Mouse (Mus musculus) kidney, postnatal 4 days (tissue): ENCODE results near the gene Actn3.
A peak's percentile ranks its signal among the peaks of the same experiment; 100 is the strongest.
"Not testable (repeated sequence)": the region's sequence is repeated elsewhere in the genome, so short reads cannot be mapped to it uniquely, and the experiment has no call there.

Experiments used
- DNase-seq, 2 experiments: peaks; one replicate each; pipeline ENCODE4 v3.0.0; 2021; ENCODE audit warnings: mixed read lengths in 2 of 2

The Actn3 gene

GRCm38 (mm10) chr19:4877785-4878184 is at the start of gene Actn3:
Gene Actn3, minus strand, starts transcription at chr19:4877909.
- peak; percentile 63 to 72 for DNase-seq

DNA sequence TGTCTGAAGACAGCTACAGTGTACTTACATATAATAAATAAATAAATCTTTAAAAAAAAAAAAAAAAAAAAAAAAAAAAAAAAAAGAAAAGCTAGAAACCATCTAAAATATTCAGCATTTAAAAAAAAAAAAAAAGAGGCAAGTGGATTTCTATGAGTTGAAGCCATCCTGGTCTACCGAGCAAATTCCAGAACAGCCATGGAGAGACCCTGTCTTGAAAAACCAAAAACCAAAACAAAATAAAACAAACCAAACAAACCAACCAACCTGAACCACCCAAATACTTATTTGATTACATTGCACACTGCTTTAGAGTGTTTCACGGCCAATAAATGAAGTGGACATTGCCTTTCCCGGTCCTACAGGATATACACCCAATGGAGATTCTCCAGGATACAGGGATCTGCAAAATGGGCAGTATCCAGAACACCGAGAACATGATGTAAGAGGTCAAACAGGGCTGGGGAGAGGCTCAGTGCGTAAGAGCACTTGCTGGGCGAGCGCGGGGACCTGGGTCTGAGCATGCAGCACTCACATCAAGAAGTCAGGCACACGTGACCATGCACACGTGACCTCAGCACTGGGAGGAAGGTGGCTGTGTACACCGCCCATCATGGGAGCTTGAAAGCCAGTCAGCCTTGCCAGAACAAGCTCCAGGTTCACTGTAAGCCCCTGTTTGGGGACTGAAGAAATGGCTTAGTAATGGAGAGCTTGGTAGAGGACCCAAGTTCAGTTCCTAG is 47.6 kb upstream of the Actn3 start:
- no peak for DNase-seq

- no peak for DNase-seq
Measured at GRCm38 (mm10) chr19:4919652-4920051, 41.9 kb upstream of the Actn3 start.

GRCm38 (mm10) chr19:4916827-4917226 is 39.1 kb upstream of the Actn3 start:
- DNase-seq: no peak

DNA sequence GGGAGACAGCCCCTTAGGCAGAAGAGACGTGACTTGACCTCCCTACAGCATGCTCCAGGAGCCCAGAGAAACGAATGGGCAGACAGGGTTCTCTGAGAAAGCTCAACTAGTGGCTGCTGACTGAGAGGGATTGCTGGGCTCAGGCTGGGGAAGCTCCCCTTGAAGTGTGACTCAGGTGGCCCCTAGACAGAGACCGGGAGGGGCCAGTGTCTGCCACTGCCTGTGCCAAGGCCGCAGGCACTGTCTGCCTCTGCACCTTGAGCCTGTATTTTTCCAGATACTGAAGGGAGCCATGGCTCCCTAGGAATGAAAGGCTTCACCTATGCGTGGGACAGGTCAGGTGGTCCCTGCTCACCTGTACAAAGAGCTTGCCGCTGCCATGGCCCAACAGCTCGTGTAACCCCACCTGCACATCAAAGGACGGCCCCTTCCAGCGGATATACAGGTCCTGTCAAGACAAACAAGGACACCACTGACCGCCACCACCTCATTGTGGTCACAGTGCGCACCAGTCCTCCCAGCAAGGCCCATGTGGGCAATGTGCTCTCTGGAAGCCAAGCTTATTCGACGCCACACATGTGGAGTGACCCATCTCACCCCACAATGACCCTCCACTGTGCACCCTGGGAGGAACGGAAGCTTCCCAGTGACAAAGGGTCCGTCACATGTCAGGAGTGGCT is 38.4 kb upstream of the Actn3 start:
- DNase-seq: no peak

- DNase-seq: no peak
Measured at GRCm38 (mm10) chr19:4909376-4909775, 31.7 kb upstream of the Actn3 start.

DNA sequence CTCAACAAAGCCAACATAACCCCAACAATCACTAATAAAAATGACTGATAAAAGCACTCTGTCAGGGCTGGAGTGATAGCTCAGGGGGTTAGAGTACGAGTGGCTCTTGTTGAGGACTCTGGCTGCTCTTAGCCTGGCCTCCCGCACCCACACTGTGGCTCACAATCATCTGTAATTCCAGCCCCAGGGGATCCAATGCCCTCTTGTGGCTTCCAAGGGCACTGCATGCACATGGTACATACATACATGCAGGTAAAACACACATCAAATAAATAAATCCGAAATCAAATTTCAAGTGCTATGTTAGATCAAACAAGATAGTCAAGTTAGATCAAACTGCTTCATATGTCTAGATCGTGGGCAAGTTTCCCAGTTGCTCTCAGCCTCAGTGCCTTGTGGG is 30.4 kb upstream of the Actn3 start:
- DNase-seq: peak; percentile 59 to 63

- DNase-seq: peak; percentile 89 to 90
Measured at GRCm38 (mm10) chr19:4905979-4906794, 28.5 kb upstream of the Actn3 start, which contains the start of gene Bbs1. Gene Bbs1, minus strand, starts transcription at chr19:4906628.

GRCm38 (mm10) chr19:4899888-4900287 is 22.2 kb upstream of the Actn3 start:
- DNase-seq: no peak

- no peak for DNase-seq
Measured at GRCm38 (mm10) chr19:4898972-4899371, 21.3 kb upstream of the Actn3 start.

GRCm38 (mm10) chr19:4896780-4897520 is 19.2 kb upstream of the Actn3 start:
- peak; percentile 16 to 39 for DNase-seq

- DNase-seq: no peak
Measured at GRCm38 (mm10) chr19:4891798-4892197, 14.1 kb upstream of the Actn3 start.

DNA sequence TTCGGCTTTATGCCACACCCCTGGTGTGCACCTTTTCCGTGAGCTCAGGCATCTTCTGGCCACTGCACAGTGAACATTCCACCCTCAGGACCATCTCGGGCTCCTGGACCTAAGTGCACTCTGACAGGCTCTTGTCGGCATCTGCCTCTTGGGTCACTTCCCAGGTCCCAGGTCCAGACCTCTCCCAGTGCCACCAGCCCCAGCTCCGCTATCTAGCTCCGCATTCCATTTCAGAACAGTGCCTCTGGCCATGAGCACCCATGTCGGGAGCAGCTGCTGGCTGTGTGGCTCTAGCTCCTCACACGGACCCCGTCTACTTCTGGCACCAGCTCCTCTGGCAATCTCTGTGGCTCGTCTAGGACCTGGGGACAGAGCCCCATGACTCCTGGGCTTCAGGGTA is 12.1 kb upstream of the Actn3 start:
- DNase-seq: no peak

GRCm38 (mm10) chr19:4883961-4884360 is 6.3 kb upstream of the Actn3 start:
- DNase-seq: no peak

DNA sequence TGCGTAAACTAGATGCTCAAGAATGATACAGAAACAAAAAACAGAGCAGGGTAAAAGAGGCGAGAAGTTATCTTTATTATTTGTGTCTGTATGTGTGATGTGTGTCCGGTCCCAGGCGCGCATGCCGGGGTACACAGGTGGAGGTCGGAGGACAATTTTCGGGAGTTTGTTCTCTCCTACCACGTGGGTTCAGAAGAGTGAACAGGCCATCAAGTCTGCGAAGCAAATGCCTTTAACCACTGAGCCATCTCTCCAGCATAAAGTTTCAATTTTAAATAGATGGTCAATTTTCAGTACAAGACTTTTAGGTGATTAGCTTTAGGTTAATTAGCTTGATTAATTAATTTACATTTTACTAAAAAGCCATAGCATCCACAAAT is 1.6 kb upstream of the Actn3 start:
- DNase-seq: no peak

DNA sequence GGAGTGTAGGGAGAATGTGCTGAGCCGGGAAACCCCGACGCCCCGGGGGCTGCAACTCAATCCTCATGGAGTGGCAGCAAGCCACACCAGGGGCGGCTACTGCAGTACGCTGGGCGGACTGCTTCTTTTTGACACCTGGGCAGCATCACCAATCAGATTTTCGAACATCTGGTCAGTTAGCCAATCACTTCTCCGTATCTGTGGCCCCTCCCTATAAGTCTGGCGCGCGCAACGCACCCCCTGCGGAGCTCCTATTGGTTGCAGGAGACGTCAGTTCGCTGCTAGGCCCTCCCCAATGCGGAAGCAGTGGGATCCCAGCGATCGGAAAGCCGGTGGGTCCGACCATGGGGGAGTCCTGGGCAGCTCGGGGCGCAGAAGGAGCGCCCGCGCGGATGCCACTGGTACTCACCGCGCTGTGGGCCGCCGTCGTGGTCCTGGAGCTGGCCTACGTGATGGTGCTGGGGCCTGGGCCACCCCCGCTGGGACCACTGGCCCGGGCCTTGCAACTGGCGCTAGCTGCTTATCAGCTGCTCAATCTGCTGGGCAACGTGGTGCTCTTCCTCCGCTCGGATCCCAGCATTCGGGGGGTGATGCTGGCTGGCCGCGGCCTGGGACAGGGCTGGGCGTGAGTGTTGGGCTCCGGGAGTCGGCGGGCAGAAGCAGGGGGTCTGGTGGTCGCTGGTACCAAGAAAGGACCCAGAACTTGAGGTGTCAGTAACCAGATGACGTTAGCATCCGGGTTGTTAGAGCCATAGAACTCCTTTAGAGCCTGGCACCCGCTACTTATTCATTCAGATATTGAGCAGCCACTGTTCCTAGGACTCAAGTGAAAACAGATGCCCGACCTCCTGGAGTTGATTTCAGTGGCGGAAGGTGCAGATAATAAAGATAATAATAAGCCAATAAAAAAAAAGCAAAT is 955 bp upstream of the Actn3 start, which contains the start of gene Zdhhc24:
Gene Zdhhc24, plus strand, starts transcription at position 264 of the 919 bp plus-strand sequence.
- DNase-seq: peak; percentile 96

DNA sequence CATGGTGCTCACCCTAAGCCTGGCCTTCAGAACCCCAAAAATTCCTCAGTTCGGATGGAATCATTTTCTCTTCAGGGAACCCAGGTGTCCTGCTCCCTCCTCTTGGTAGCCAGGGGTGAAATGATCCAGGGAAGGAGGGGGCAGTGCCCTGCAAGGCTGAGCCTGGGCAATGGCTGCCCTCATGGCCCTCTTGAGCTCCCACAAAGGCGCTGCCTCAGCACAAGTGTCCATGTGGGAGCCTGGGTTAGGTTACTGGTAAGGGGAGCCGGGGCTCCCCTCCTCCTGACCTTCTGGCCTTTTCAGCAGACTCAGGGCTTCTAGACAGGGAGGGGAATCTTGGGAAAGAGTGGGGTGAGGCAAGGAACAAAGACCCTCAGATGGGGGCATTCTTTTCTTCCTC is 954 bp downstream of the Actn3 start:
- DNase-seq: no peak

- DNase-seq: no peak
Measured at GRCm38 (mm10) chr19:4876241-4876640, 1.5 kb downstream of the Actn3 start.

DNA sequence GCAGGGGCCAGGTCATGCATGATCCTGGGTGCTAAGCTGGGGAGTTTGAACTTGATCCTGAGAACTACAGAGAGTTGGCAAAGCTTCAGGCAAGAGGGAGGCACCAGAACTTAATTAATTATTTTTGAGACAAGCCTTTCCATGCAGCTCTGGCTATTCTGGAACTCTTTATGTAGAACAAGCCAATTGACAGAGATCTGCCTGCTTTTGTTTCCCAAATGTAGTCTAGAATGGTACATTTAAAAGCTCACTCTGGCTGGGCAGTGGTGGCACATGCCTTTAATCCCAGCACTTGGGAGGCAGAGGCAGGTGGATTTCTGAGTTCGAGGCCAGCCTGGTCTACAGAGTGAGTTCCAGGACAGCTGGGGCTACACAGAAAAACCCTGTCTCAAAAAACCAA is 3.1 kb downstream of the Actn3 start:
- DNase-seq: not testable (repeated sequence)

DNA sequence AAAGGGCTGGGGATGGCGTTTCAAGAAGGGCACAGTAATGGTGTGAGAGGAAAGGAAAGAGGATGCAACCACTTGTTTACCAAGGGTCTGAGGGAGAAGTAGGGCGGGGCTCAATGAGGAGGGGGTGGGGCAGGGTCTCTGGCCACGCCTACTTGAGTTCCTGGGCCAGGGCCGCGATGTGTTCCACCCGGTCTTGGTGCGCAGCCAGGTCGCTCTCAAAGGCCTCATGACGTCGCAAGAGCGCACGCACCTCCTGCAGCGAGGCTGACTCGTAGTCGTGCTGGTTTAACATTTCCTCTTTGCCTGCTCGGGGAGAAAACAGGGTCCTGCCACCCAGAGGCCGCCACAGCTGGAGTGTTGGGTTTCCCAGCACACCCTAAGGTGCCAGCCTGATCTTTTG is 12.6 kb downstream of the Actn3 start:
- DNase-seq: peak; percentile 68 to 77

DNA sequence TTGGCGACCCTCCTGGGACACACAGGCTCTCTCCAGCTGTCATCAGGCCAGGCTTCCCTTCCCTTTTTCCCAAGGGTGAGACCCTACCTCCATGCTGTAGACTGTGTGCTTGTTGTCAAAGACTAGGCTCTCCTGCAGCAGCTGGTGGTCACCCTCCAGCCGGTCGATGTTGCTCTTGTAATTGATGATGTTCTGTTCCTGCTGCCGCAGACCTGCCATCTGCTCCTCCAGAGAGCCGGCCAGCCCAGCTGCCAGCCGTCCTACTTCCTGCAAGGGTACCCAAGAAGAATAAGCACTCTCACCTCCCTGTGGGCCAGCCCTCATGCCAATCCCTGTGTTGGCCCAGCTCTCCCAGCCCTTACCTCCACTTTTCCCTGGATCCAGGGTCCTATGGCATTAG is 14.7 kb downstream of the Actn3 start:
- DNase-seq: no peak

GRCm38 (mm10) chr19:4859081-4859480 is 18.6 kb downstream of the Actn3 start:
- DNase-seq: no peak
